15 mouse cellular contexts compared by ENCODE assay signal in genomic region chr11:95358263-95358662, GRCm38 (mm10). TPM values are rescaled to one million over a fixed set of nuclear protein-coding genes. Genes with fewer than 3 reads are reported as not detected.
DNase-seq lines count a peak whose midpoint lies in the region; ATAC-seq and TF ChIP-seq lines count a peak whose summit lies in the region.
"Had no signal": no experiment of that assay in that cellular context is flagged by ENCODE, and none has a peak within 500 bp of the region (broad histone marks: within the 10 kb centered on the region; RNA-seq: fewer than 3 reads in every experiment).

No protein-coding gene starts in this region.

- no peak for TF ChIP-seq EP300 in stomach, postnatal 0 days (optimal IDR thresholded peaks at IDR 0.05)

- TF ChIP-seq CTCF in stomach, postnatal 0 days (IDR thresholded peaks at IDR 0.05; ENCODE audit: low read depth), result no peak

- H3K27ac ChIP-seq in embryonic facial prominence, embryonic 12.5 days, result no peak overlapping the region
- H3K27ac ChIP-seq in embryonic facial prominence, embryonic 10.5 days (replicated peaks), result no peak overlapping the region
- no peak overlapping the region for H3K27ac ChIP-seq in neural tube, embryonic 13.5 days (replicated peaks)
- no peak overlapping the region for H3K27ac ChIP-seq in neural tube, embryonic 15.5 days (replicated peaks)
- no peak overlapping the region for H3K27ac ChIP-seq in stomach, postnatal 0 days (replicated peaks)

- WGBS in embryonic facial prominence, embryonic 12.5 days, result 55% methylated on average over 3 of the region's 3 CpGs
- 49% methylated on average over 3 of the region's 3 CpGs for WGBS in embryonic facial prominence, embryonic 10.5 days
- 65% methylated on average over 3 of the region's 3 CpGs for WGBS in neural tube, embryonic 13.5 days
- WGBS in neural tube, embryonic 15.5 days, result 65% methylated on average over 3 of the region's 3 CpGs
- WGBS in stomach, postnatal 0 days, result 41% methylated on average over 3 of the region's 3 CpGs

- no peak overlapping the region for H3K4me3 ChIP-seq in embryonic facial prominence, embryonic 12.5 days
- no peak overlapping the region for H3K4me3 ChIP-seq in embryonic facial prominence, embryonic 10.5 days
- H3K4me3 ChIP-seq in neural tube, embryonic 13.5 days, result no peak overlapping the region
- H3K4me3 ChIP-seq in neural tube, embryonic 15.5 days (replicated peaks), result no peak overlapping the region
- H3K4me3 ChIP-seq in stomach, postnatal 0 days (ENCODE audit: low read depth, low read length), result no peak overlapping the region
- H3K4me3 ChIP-seq: forebrain, embryonic 10.5 days had no signal

- H3K4me2 ChIP-seq in embryonic facial prominence, embryonic 12.5 days (replicated peaks), result 0 out of 2 replicates have a peak overlapping the region, but pooled peaks have one; percentile 5
- H3K4me2 ChIP-seq in neural tube, embryonic 13.5 days, result no peak overlapping the region
- no peak overlapping the region for H3K4me2 ChIP-seq in neural tube, embryonic 15.5 days
- H3K4me2 ChIP-seq in stomach, postnatal 0 days (replicated peaks; ENCODE audit: low read depth), result no peak overlapping the region

- no peak for ATAC-seq in embryonic facial prominence, embryonic 12.5 days (ENCODE audit: insufficient number of reproducible peaks, insufficient read depth, low FRiP score, low TSS enrichment)
- ATAC-seq in neural tube, embryonic 13.5 days (ENCODE audit: low read depth), result no peak
- no peak for ATAC-seq in neural tube, embryonic 15.5 days (ENCODE audit: low FRiP score)
- ATAC-seq in stomach, postnatal 0 days (ENCODE audit: low FRiP score, low TSS enrichment), result 0 out of 2 replicates have a peak, but pooled peaks have one; percentile 40
- ATAC-seq: inflammation-experienced regulatory T-cells, adult 6 months had no signal

- no peaks in the 10 kb centered on the region for H3K27me3 ChIP-seq in embryonic facial prominence, embryonic 12.5 days
- no peaks in the 10 kb centered on the region for H3K27me3 ChIP-seq in embryonic facial prominence, embryonic 10.5 days (replicated peaks; ENCODE audit: low read depth, poor library complexity, severe bottlenecking)
- no peaks in the 10 kb centered on the region for H3K27me3 ChIP-seq in neural tube, embryonic 13.5 days
- H3K27me3 ChIP-seq in neural tube, embryonic 15.5 days (replicated peaks), result no peaks in the 10 kb centered on the region
- no peaks in the 10 kb centered on the region for H3K27me3 ChIP-seq in stomach, postnatal 0 days (ENCODE audit: control insufficient read depth, insufficient read depth, low read length)

- peaks cover 9% of the 10 kb centered on the region; the same call in 1 of the 2 replicates for H3K4me1 ChIP-seq in embryonic facial prominence, embryonic 12.5 days
- H3K4me1 ChIP-seq in embryonic facial prominence, embryonic 10.5 days, result peaks cover 14% of the 10 kb centered on the region
- H3K4me1 ChIP-seq in neural tube, embryonic 13.5 days (replicated peaks), result peaks cover 15% of the 10 kb centered on the region
- H3K4me1 ChIP-seq in neural tube, embryonic 15.5 days, result peaks cover 16% of the 10 kb centered on the region
- H3K4me1 ChIP-seq in stomach, postnatal 0 days (replicated peaks; ENCODE audit: control insufficient read depth, insufficient read depth), result peaks cover 1% of the 10 kb centered on the region; the same call in 1 of the 2 replicates
- H3K4me1 ChIP-seq: forebrain, embryonic 10.5 days had no signal

- no peaks in the 10 kb centered on the region for H3K36me3 ChIP-seq in embryonic facial prominence, embryonic 12.5 days
- peaks cover 20% of the 10 kb centered on the region for H3K36me3 ChIP-seq in embryonic facial prominence, embryonic 10.5 days (replicated peaks)
- H3K36me3 ChIP-seq in neural tube, embryonic 13.5 days, result no peaks in the 10 kb centered on the region
- no peaks in the 10 kb centered on the region for H3K36me3 ChIP-seq in neural tube, embryonic 15.5 days
- no peaks in the 10 kb centered on the region for H3K36me3 ChIP-seq in stomach, postnatal 0 days (ENCODE audit: control insufficient read depth, insufficient read depth, low read length)
- H3K36me3 ChIP-seq: forebrain, embryonic 10.5 days had no signal

- no peaks in the 10 kb centered on the region for H3K9me3 ChIP-seq in embryonic facial prominence, embryonic 12.5 days
- H3K9me3 ChIP-seq in embryonic facial prominence, embryonic 10.5 days, result no peaks in the 10 kb centered on the region
- H3K9me3 ChIP-seq in neural tube, embryonic 13.5 days, result no peaks in the 10 kb centered on the region
- no peaks in the 10 kb centered on the region for H3K9me3 ChIP-seq in neural tube, embryonic 15.5 days (replicated peaks)
- H3K9me3 ChIP-seq in stomach, postnatal 0 days (ENCODE audit: control insufficient read depth, low read length), result no peaks in the 10 kb centered on the region
- H3K9me3 ChIP-seq: forebrain, embryonic 10.5 days had no signal

- no peak for DNase-seq in embryonic facial prominence, embryonic 10.5 days (ENCODE audit: low spot score)
- peak; percentile 40 for DNase-seq in stomach, postnatal 0 days (ENCODE audit: low spot score)
- DNase-seq in yolk sac, embryonic 10.5 days (ENCODE audit: low spot score), result peak; percentile 51
- DNase-seq in frontal cortex, adult 2 months (ENCODE audit: extremely low spot score in 1 of 2, low spot score in 1 of 2), result no peak
- DNase-seq in heart, postnatal 4 days, result no peak
- DNase-seq: adrenal gland, postnatal 36 days; cerebellum, postnatal 25 days; heart, postnatal 36 days; kidney, adult 9 months; right cerebral cortex, adult 18-20 months had no signal

- no peak overlapping the region for H3K9ac ChIP-seq in embryonic facial prominence, embryonic 12.5 days
- 0 out of 2 replicates have a peak overlapping the region, but pooled peaks have one; percentile 8 for H3K9ac ChIP-seq in neural tube, embryonic 13.5 days
- H3K9ac ChIP-seq in neural tube, embryonic 15.5 days (replicated peaks), result no peak overlapping the region
- no peak overlapping the region for H3K9ac ChIP-seq in stomach, postnatal 0 days (ENCODE audit: low read length)

RNA-seq across cellular contexts. Expression of gene Fam117a, which starts 21.4 kb away (rescaled TPM):
- 18.8 and 20.3 TPM in 2 replicates for polyA plus RNA-seq in embryonic facial prominence, embryonic 12.5 days (2016; fragmentation: Nextera tagmentation; extraction: Ambion mirVana)
- polyA plus RNA-seq in embryonic facial prominence, embryonic 10.5 days (2016; fragmentation: Nextera tagmentation; extraction: Ambion mirVana), result 10.9 and 11.9 TPM in 2 replicates
- polyA plus RNA-seq in neural tube, embryonic 13.5 days (2015; fragmentation: Nextera tagmentation; extraction: Ambion mirVana), result 3.2 and 3.7 TPM in 2 replicates
- polyA plus RNA-seq in neural tube, embryonic 15.5 days (2015; fragmentation: Nextera tagmentation; extraction: Ambion mirVana), result 2.4 and 4.3 TPM in 2 replicates
- 5.7 and 6.7 TPM in 2 replicates for polyA plus RNA-seq in stomach, postnatal 0 days (2015; fragmentation: Nextera tagmentation; extraction: Ambion mirVana)
- polyA plus RNA-seq in frontal cortex, adult 2 months (2012; rRNA removed), result 11.4 and 12.5 TPM in 2 replicates
- 10 to 100 TPM in 1 of 2 experiments, 1 to 10 TPM in 1; 8.4 to 11.5 TPM for total RNA-seq in heart, postnatal 4 days (2021)

RNA-seq across cellular contexts. Expression of gene Slc35b1, which starts 26.2 kb away (rescaled TPM):
- polyA plus RNA-seq in embryonic facial prominence, embryonic 12.5 days (2016; fragmentation: Nextera tagmentation; extraction: Ambion mirVana), result 117 and 126 TPM in 2 replicates
- polyA plus RNA-seq in embryonic facial prominence, embryonic 10.5 days (2016; fragmentation: Nextera tagmentation; extraction: Ambion mirVana), result 116 and 122 TPM in 2 replicates
- 138 and 139 TPM in 2 replicates for polyA plus RNA-seq in neural tube, embryonic 13.5 days (2015; fragmentation: Nextera tagmentation; extraction: Ambion mirVana)
- polyA plus RNA-seq in neural tube, embryonic 15.5 days (2015; fragmentation: Nextera tagmentation; extraction: Ambion mirVana), result 129 and 144 TPM in 2 replicates
- polyA plus RNA-seq in stomach, postnatal 0 days (2015; fragmentation: Nextera tagmentation; extraction: Ambion mirVana), result 106 and 110 TPM in 2 replicates
- 78.3 and 78.6 TPM in 2 replicates for polyA plus RNA-seq in frontal cortex, adult 2 months (2012; rRNA removed)
- 10 to 100 TPM; 57.1 to 60.5 TPM for total RNA-seq in heart, postnatal 4 days (2021)

RNA-seq across cellular contexts. Expression of gene Kat7, which starts 48.2 kb away (rescaled TPM):
- 77.8 and 82.1 TPM in 2 replicates for polyA plus RNA-seq in embryonic facial prominence, embryonic 12.5 days (2016; fragmentation: Nextera tagmentation; extraction: Ambion mirVana)
- 84.2 and 96.8 TPM in 2 replicates for polyA plus RNA-seq in embryonic facial prominence, embryonic 10.5 days (2016; fragmentation: Nextera tagmentation; extraction: Ambion mirVana)
- 58.3 and 60.7 TPM in 2 replicates for polyA plus RNA-seq in neural tube, embryonic 13.5 days (2015; fragmentation: Nextera tagmentation; extraction: Ambion mirVana)
- 56.8 and 63.6 TPM in 2 replicates for polyA plus RNA-seq in neural tube, embryonic 15.5 days (2015; fragmentation: Nextera tagmentation; extraction: Ambion mirVana)
- 25.0 and 27.2 TPM in 2 replicates for polyA plus RNA-seq in stomach, postnatal 0 days (2015; fragmentation: Nextera tagmentation; extraction: Ambion mirVana)
- polyA plus RNA-seq in frontal cortex, adult 2 months (2012; rRNA removed), result 55.2 and 55.4 TPM in 2 replicates
- total RNA-seq in heart, postnatal 4 days (2021), result 10 to 100 TPM; 52.9 to 54.3 TPM

RNA-seq across cellular contexts. Expression of gene Spop, which starts 55.6 kb away (rescaled TPM):
- polyA plus RNA-seq in embryonic facial prominence, embryonic 12.5 days (2016; fragmentation: Nextera tagmentation; extraction: Ambion mirVana), result 158 and 169 TPM in 2 replicates
- polyA plus RNA-seq in embryonic facial prominence, embryonic 10.5 days (2016; fragmentation: Nextera tagmentation; extraction: Ambion mirVana), result 135 TPM in 2 replicates
- 201 and 211 TPM in 2 replicates for polyA plus RNA-seq in neural tube, embryonic 13.5 days (2015; fragmentation: Nextera tagmentation; extraction: Ambion mirVana)
- polyA plus RNA-seq in neural tube, embryonic 15.5 days (2015; fragmentation: Nextera tagmentation; extraction: Ambion mirVana), result 224 and 233 TPM in 2 replicates
- polyA plus RNA-seq in stomach, postnatal 0 days (2015; fragmentation: Nextera tagmentation; extraction: Ambion mirVana), result 92.4 and 96.0 TPM in 2 replicates
- polyA plus RNA-seq in frontal cortex, adult 2 months (2012; rRNA removed), result 124 and 144 TPM in 2 replicates
- 100 to 1,000 TPM; 111 to 133 TPM for total RNA-seq in heart, postnatal 4 days (2021)

Comparison
In these comparisons a context has a peak if more than half of its experiments do, and no peak if none do; other contexts are left out.
1. DNase-seq: peak in stomach, postnatal 0 days (single experiment) and yolk sac, embryonic 10.5 days (single experiment); none in embryonic facial prominence, embryonic 10.5 days (single experiment), frontal cortex, adult 2 months (0 of 2) and heart, postnatal 4 days (single experiment).